Mouse (Mus musculus): ENCODE data around the gene Stk24.

Gene Stk24

GRCm38 (mm10) chr14:121351737-121352136 is 28.1 kb downstream of the Stk24 start:
- in situ Hi-C loops (cut with MboI, MseI): no loop called here

GRCm38 (mm10) chr14:121350011-121350410 is 29.8 kb downstream of the Stk24 start:
- in situ Hi-C loops (cut with MboI, MseI): no loop called here

GRCm38 (mm10) chr14:121349291-121349690 is 30.5 kb downstream of the Stk24 start:
- in situ Hi-C loops (cut with MboI, MseI): no loop called here

- in situ Hi-C loops (cut with MboI, MseI): no loop called here
Observed at GRCm38 (mm10) chr14:121348256-121348655, 31.6 kb downstream of the Stk24 start.

GRCm38 (mm10) chr14:121347134-121347533 is 32.7 kb downstream of the Stk24 start:
- in situ Hi-C loops (cut with MboI, MseI): no loop called here

- in situ Hi-C loops (cut with MboI, MseI): no loop called here
Observed at GRCm38 (mm10) chr14:121346654-121347053, 33.2 kb downstream of the Stk24 start.

GRCm38 (mm10) chr14:121346053-121346452 is 33.8 kb downstream of the Stk24 start:
- in situ Hi-C loops (cut with MboI, MseI): no loop called here

GRCm38 (mm10) chr14:121344928-121345327 is 34.9 kb downstream of the Stk24 start:
- in situ Hi-C loops (cut with MboI, MseI): no loop called here

GRCm38 (mm10) chr14:121342885-121343284 is 36.9 kb downstream of the Stk24 start:
- in situ Hi-C loops (cut with MboI, MseI): no loop called here

- in situ Hi-C loops (cut with MboI, MseI): no loop called here
Observed at GRCm38 (mm10) chr14:121339951-121340401, 39.8 kb downstream of the Stk24 start.

GRCm38 (mm10) chr14:121338819-121339573 is 40.8 kb downstream of the Stk24 start:
- in situ Hi-C loops (cut with MboI, MseI): no loop called here

- in situ Hi-C loops (cut with MboI, MseI): no loop called here
Observed at GRCm38 (mm10) chr14:121330090-121330408, 49.8 kb downstream of the Stk24 start.

GRCm38 (mm10) chr14:121329401-121330089 is 50.3 kb downstream of the Stk24 start:
- in situ Hi-C loops (cut with MboI, MseI): no loop called here

- in situ Hi-C loops (cut with MboI, MseI): no loop called here
Observed at GRCm38 (mm10) chr14:121328878-121329277, 50.9 kb downstream of the Stk24 start.

- in situ Hi-C loops (cut with MboI, MseI): no loop called here
Observed at GRCm38 (mm10) chr14:121326432-121326831, 53.4 kb downstream of the Stk24 start.

- in situ Hi-C loops (cut with MboI, MseI): loop anchor here (25.0 kb wide), 1 partner anchor 1238 kb away; no protein-coding TSS in a partner anchor
Observed at GRCm38 (mm10) chr14:121324521-121325330, 55.1 kb downstream of the Stk24 start.

- in situ Hi-C loops (cut with MboI, MseI): loop anchor here (25.0 kb wide), 1 partner anchor 1240 kb away; no protein-coding TSS in a partner anchor
Observed at GRCm38 (mm10) chr14:121322641-121323040, 57.2 kb downstream of the Stk24 start.

- in situ Hi-C loops (cut with MboI, MseI): loop anchor here (25.0 kb wide), 1 partner anchor 1240 kb away; no protein-coding TSS in a partner anchor
Observed at GRCm38 (mm10) chr14:121322150-121322549, 57.7 kb downstream of the Stk24 start.

- in situ Hi-C loops (cut with MboI, MseI): loop anchor here (25.0 kb wide), 1 partner anchor 1244 kb away; no protein-coding TSS in a partner anchor
Observed at GRCm38 (mm10) chr14:121318382-121318781, 61.4 kb downstream of the Stk24 start.

- in situ Hi-C loops (cut with MboI, MseI): loop anchor here (25.0 kb wide), 1 partner anchor 1245 kb away; no protein-coding TSS in a partner anchor
Observed at GRCm38 (mm10) chr14:121317312-121317671, 62.5 kb downstream of the Stk24 start.

GRCm38 (mm10) chr14:121316631-121317311 is 63.0 kb downstream of the Stk24 start:
- in situ Hi-C loops (cut with MboI, MseI): loop anchor here (25.0 kb wide), 1 partner anchor 1246 kb away; no protein-coding TSS in a partner anchor

Measured in regulatory T cell (primary cell).